Mouse (Mus musculus) cerebellum, adult 2 months (tissue): ENCODE results near the gene Mfn2.

Experiments used
- CTCF ChIP-seq: fragments of 200-500 bp; IDR thresholded peaks from 2 replicates; pipeline ENCODE4 v1.5.1; 2011; ENCODE audit warnings: low read depth, mild to moderate bottlenecking, control low read depth, low read length, moderate library complexity, borderline replicate concordance; ENCODE audit not compliant: insufficient read depth
- POLR2A ChIP-seq: fragments of 200-500 bp; IDR thresholded peaks from 2 replicates; pipeline ENCODE4 v1.6.1; 2011; ENCODE audit warnings: low read length, control low read depth, borderline replicate concordance; ENCODE audit not compliant: insufficient read depth

DNA sequence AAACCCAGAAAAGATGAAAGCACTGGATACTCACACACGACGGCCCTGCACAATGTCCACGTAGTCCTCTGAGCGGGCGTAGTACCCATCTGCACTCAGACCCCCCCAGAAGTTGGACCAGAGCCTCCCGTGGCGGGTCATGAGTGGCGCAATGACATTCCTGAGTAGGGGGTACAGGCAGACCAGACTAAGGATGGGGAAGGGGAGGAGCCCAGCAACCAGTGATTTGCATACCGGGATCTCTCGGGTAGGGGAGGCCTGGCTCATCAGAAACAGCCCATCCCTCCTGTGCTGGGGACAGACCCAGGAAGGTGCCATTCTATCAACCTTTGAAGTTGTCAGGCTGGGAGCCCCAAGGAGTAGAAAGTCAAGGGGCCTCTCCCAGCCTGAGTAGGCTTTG is 16.5 kb upstream of the Mfn2 start:
- TF ChIP-seq POLR2A (no peak), CTCF (no peak)
